Mouse (Mus musculus) MEL (cell line): Measurements from ENCODE around the gene Bcat1.

Experiments
- CTCF ChIP-seq, 3 experiments: IDR thresholded peaks in 2 of 3; conservative IDR thresholded peaks in 1 of 3; 2 replicates each; pipeline ENCODE4 v1.5.1; 2011 to 2012; ENCODE audit warnings: low read length in 3 of 3, low read depth in 2 of 3, mild to moderate bottlenecking in 2 of 3, improper control_type of control experiment in 1 of 3, inconsistent platforms in 1 of 3, mixed read lengths in 1 of 3, moderate library complexity in 1 of 3; ENCODE audit not compliant: control insufficient read depth in 1 of 3, insufficient read depth in 1 of 3, poor library complexity in 1 of 3, severe bottlenecking in 1 of 3
- ETS1 ChIP-seq: IDR thresholded peaks from 2 replicates; pipeline ENCODE4 v1.6.1; 2012; ENCODE audit warnings: low read depth, mild to moderate bottlenecking, inconsistent platforms, low read length, improper control_type of control experiment, moderate library complexity
- MAX ChIP-seq: IDR thresholded peaks from 2 replicates; pipeline ENCODE4 v1.6.1; 2011; ENCODE audit warnings: low read length, improper control_type of control experiment
- MEF2A ChIP-seq: IDR thresholded peaks from 2 replicates; pipeline ENCODE4 v1.6.1; 2014; ENCODE audit warnings: low read depth, mild to moderate bottlenecking, inconsistent platforms, low read length, improper control_type of control experiment; ENCODE audit not compliant: poor library complexity, insufficient replicate concordance, severe bottlenecking; ENCODE audit errors: extremely low read depth
- NRF1 ChIP-seq: IDR thresholded peaks from 2 replicates; pipeline ENCODE4 v1.6.1; 2014; ENCODE audit warnings: low read depth, mild to moderate bottlenecking, inconsistent platforms, low read length, improper control_type of control experiment, moderate library complexity; ENCODE audit not compliant: poor library complexity, insufficient read depth, severe bottlenecking
- POLR2A ChIP-seq, 2 experiments: IDR thresholded peaks; 2 replicates each; pipeline ENCODE4 v1.6.1; 2011 to 2012; ENCODE audit warnings: low read length in 2 of 2, mild to moderate bottlenecking in 2 of 2, control low read depth in 1 of 2, improper control_type of control experiment in 1 of 2, low read depth in 1 of 2, moderate library complexity in 1 of 2; ENCODE audit not compliant: control insufficient read depth in 1 of 2, insufficient read depth in 1 of 2, poor library complexity in 1 of 2
- POLR2AphosphoS2 ChIP-seq: IDR thresholded peaks from 2 replicates; pipeline ENCODE4 v1.6.1; 2011; ENCODE audit warnings: low read length, improper control_type of control experiment
- RAD21 ChIP-seq: IDR thresholded peaks from 2 replicates; pipeline ENCODE4 v1.6.1; 2011; ENCODE audit warnings: mild to moderate bottlenecking, low read depth, low read length, improper control_type of control experiment
- RCOR1 ChIP-seq: IDR thresholded peaks from 2 replicates; pipeline ENCODE4 v1.6.1; 2012; ENCODE audit warnings: low read depth, mild to moderate bottlenecking, inconsistent platforms, low read length, improper control_type of control experiment
- TBP ChIP-seq: IDR thresholded peaks from 2 replicates; pipeline ENCODE4 v1.8.0; 2011; ENCODE audit warnings: low read depth, low read length, improper control_type of control experiment
- ZC3H11A ChIP-seq: IDR thresholded peaks from 2 replicates; pipeline ENCODE4 v1.6.1; 2012; ENCODE audit warnings: low read depth, mild to moderate bottlenecking, inconsistent platforms, low read length, improper control_type of control experiment
- ZKSCAN1 ChIP-seq: IDR thresholded peaks from 2 replicates; pipeline ENCODE4 v1.6.1; 2012; ENCODE audit warnings: low read depth, mild to moderate bottlenecking, inconsistent platforms, low read length, improper control_type of control experiment, moderate library complexity
- ZNF384 ChIP-seq: IDR thresholded peaks from 2 replicates; pipeline ENCODE4 v1.6.1; 2012; ENCODE audit warnings: low read depth, mild to moderate bottlenecking, inconsistent platforms, low read length, improper control_type of control experiment

- TF ChIP-seq RCOR1 (no peak), ZC3H11A (no peak), CTCF (IDR thresholded peaks at IDR 0.05 in 2 of 3, conservative IDR thresholded peaks at IDR 0.05 in 1 of 3; ENCODE audit: control insufficient read depth in 1 of 3, insufficient read depth in 1 of 3, low read depth in 2 of 3, low read length in 3 of 3, poor library complexity in 1 of 3, severe bottlenecking in 1 of 3) (no peak), POLR2A (IDR thresholded peaks at IDR 0.05; ENCODE audit: control insufficient read depth in 1 of 2, insufficient read depth in 1 of 2, low read depth in 1 of 2, low read length in 2 of 2, poor library complexity in 1 of 2) (no peak), MEF2A (no peak), ETS1 (no peak), NRF1 (no peak), RAD21 (no peak), ZKSCAN1 (no peak), MAX (no peak), POLR2AphosphoS2 (no peak), TBP (no peak), ZNF384 (no peak)
These were observed 35.3 kb downstream of the Bcat1 start for GRCm38 (mm10) chr6:145040732-145041131.
